Mouse (Mus musculus) hindlimb bud, embryonic 11.5 days (tissue): ENCODE data around the gene Cit.

Source experiments
- DNase-seq: peaks from one replicate; pipeline ENCODE4 v3.0.0-alpha.2; 2012; ENCODE audit warnings: low read depth, low spot score; ENCODE audit errors: extremely low spot score

Cit gene

GRCm38 (mm10) chr5:115850250-115851028 lies 5.4 kb downstream of the Cit start:
- no peak for DNase-seq

GRCm38 (mm10) chr5:115851029-115851365 lies 5.9 kb downstream of the Cit start:
- no peak for DNase-seq

GRCm38 (mm10) chr5:115852431-115852830 lies 7.4 kb downstream of the Cit start:
- no peak for DNase-seq

GRCm38 (mm10) chr5:115853691-115854090 lies 8.6 kb downstream of the Cit start:
- no peak for DNase-seq

GRCm38 (mm10) chr5:115854370-115854769 lies 9.3 kb downstream of the Cit start:
- DNase-seq, result no peak

GRCm38 (mm10) chr5:115858652-115859051 lies 13.6 kb downstream of the Cit start:
- no peak for DNase-seq

GRCm38 (mm10) chr5:115859461-115859860 lies 14.4 kb downstream of the Cit start:
- DNase-seq, result no peak

- DNase-seq, result no peak
Measured at GRCm38 (mm10) chr5:115861991-115862390, 16.9 kb downstream of the Cit start.

- DNase-seq, result no peak
Measured at GRCm38 (mm10) chr5:115862439-115862838, 17.4 kb downstream of the Cit start.

GRCm38 (mm10) chr5:115866296-115866695 lies 21.2 kb downstream of the Cit start:
- DNase-seq, result no peak

- no peak for DNase-seq
Measured at GRCm38 (mm10) chr5:115868540-115868939, 23.5 kb downstream of the Cit start.

GRCm38 (mm10) chr5:115869198-115869597 lies 24.1 kb downstream of the Cit start:
- DNase-seq, result no peak

GRCm38 (mm10) chr5:115871153-115871552 lies 26.1 kb downstream of the Cit start:
- no peak for DNase-seq

GRCm38 (mm10) chr5:115872106-115872505 lies 27.0 kb downstream of the Cit start:
- no peak for DNase-seq

GRCm38 (mm10) chr5:115872956-115873355 lies 27.9 kb downstream of the Cit start:
- no peak for DNase-seq

GRCm38 (mm10) chr5:115877425-115877824 lies 32.3 kb downstream of the Cit start:
- no peak for DNase-seq

GRCm38 (mm10) chr5:115882165-115882564 lies 37.1 kb downstream of the Cit start:
- DNase-seq, result no peak

- no peak for DNase-seq
Measured at GRCm38 (mm10) chr5:115884429-115884828, 39.4 kb downstream of the Cit start.

- DNase-seq, result no peak
Measured at GRCm38 (mm10) chr5:115893772-115894171, 48.7 kb downstream of the Cit start.

GRCm38 (mm10) chr5:115897036-115897435 lies 52.0 kb downstream of the Cit start:
- no peak for DNase-seq

GRCm38 (mm10) chr5:115907037-115908009 lies 62.2 kb downstream of the Cit start:
- DNase-seq, result no peak

GRCm38 (mm10) chr5:115908251-115908650 lies 63.2 kb downstream of the Cit start:
- no peak for DNase-seq
